Mouse (Mus musculus): ENCODE data around the gene Fgf23. TPM values are rescaled to one million over a fixed set of nuclear protein-coding genes. Genes with fewer than 3 reads are reported as not detected.

Fgf23 gene
- polyA plus RNA-seq (2015; fragmentation: Nextera tagmentation; extraction: Ambion mirVana): not detected in 2 replicates

GRCm38 (mm10) chr6:127072817-127073216 is at the start of gene Fgf23:
Gene Fgf23 (plus strand): TSS chr6:127072902.
- no peak within 1 kb of the TSS for H3K4me2 ChIP-seq (ENCODE audit: low read depth, low read length)

GRCm38 (mm10) chr6:127024836-127025235 is 47.9 kb upstream of the Fgf23 start:
- Histone ChIP-seq H3K36me3 (replicated peaks; ENCODE audit: insufficient read depth, low read length) (no peaks in the 10 kb centered on the region), H3K27ac (ENCODE audit: low read depth) (no peak overlapping the region), H3K4me1 (ENCODE audit: insufficient read depth) (no peaks in the 10 kb centered on the region), H3K27me3 (ENCODE audit: insufficient read depth, low read length) (peaks cover 6% of the 10 kb centered on the region; the same call in 1 of the 2 replicates), H3K4me3 (ENCODE audit: low read depth, low read length) (no peak overlapping the region), H3K9ac (replicated peaks) (no peak overlapping the region), H3K9me3 (ENCODE audit: low read length) (no peaks in the 10 kb centered on the region), H3K4me2 (ENCODE audit: low read depth, low read length) (no peak overlapping the region)
- 66% methylated on average over 7 of the region's 7 CpGs for WGBS (ENCODE audit: insufficient replicate concordance)
- DNase-seq (no peak), ATAC-seq (no peak)
- TF ChIP-seq CTCF (IDR thresholded peaks at IDR 0.05; ENCODE audit: low read depth) (no peak), EP300 (IDR thresholded peaks at IDR 0.05; ENCODE audit: low read depth) (no peak)

More at GRCm38 (mm10) chr6:127072817-127073216, at the start of gene Fgf23:
- H3K4me1 ChIP-seq (ENCODE audit: insufficient read depth): no peaks in the 10 kb centered on the region
- TF ChIP-seq CTCF (IDR thresholded peaks at IDR 0.05; ENCODE audit: low read depth): no peak
- no peak for TF ChIP-seq EP300 (IDR thresholded peaks at IDR 0.05; ENCODE audit: low read depth)
- no peak for DNase-seq
- H3K36me3 ChIP-seq (replicated peaks; ENCODE audit: insufficient read depth, low read length): no peaks in the 10 kb centered on the region
- no peaks in the 10 kb centered on the region for H3K9me3 ChIP-seq (ENCODE audit: low read length)
- no peak within 1 kb of the TSS for H3K4me3 ChIP-seq (ENCODE audit: low read depth, low read length)
- WGBS (ENCODE audit: insufficient replicate concordance): 16% methylated on average over 5 of the region's 5 CpGs
- H3K9ac ChIP-seq (replicated peaks): no peak within 1 kb of the TSS
- H3K27ac ChIP-seq (ENCODE audit: low read depth): no peak within 1 kb of the TSS
- no peak for ATAC-seq
- 0 out of 2 replicates have a peak, but pooled peaks cover 2% of the 10 kb centered on the region for H3K27me3 ChIP-seq (ENCODE audit: insufficient read depth, low read length)

- Histone ChIP-seq H3K4me3 (ENCODE audit: low read depth, low read length) (peak overlapping the region; percentile 6; the same call in 1 of the 2 replicates), H3K4me1 (ENCODE audit: insufficient read depth) (no peaks in the 10 kb centered on the region), H3K9me3 (ENCODE audit: low read length) (no peaks in the 10 kb centered on the region), H3K36me3 (replicated peaks; ENCODE audit: insufficient read depth, low read length) (no peaks in the 10 kb centered on the region), H3K27me3 (ENCODE audit: insufficient read depth, low read length) (no peaks in the 10 kb centered on the region), H3K27ac (ENCODE audit: low read depth) (no peak overlapping the region), H3K9ac (replicated peaks) (no peak overlapping the region), H3K4me2 (ENCODE audit: low read depth, low read length) (peak overlapping the region; percentile 60)
- DNase-seq: peak; percentile 31
- ATAC-seq: 0 out of 2 replicates have a peak, but pooled peaks have one; percentile 33
- TF ChIP-seq EP300 (IDR thresholded peaks at IDR 0.05; ENCODE audit: low read depth) (no peak), CTCF (IDR thresholded peaks at IDR 0.05; ENCODE audit: low read depth) (peak; percentile 72)
- 26% methylated on average over 10 of the region's 10 CpGs for WGBS (ENCODE audit: insufficient replicate concordance)
These were observed 37.9 kb upstream of the Fgf23 start for GRCm38 (mm10) chr6:127034760-127035159.

GRCm38 (mm10) chr6:127044909-127045308 is 27.8 kb upstream of the Fgf23 start:
- DNase-seq (peak; percentile 51), ATAC-seq (peak; percentile 86)
- Histone ChIP-seq H3K27me3 (ENCODE audit: insufficient read depth, low read length) (no peaks in the 10 kb centered on the region), H3K4me2 (ENCODE audit: low read depth, low read length) (no peak overlapping the region), H3K9ac (replicated peaks) (no peak overlapping the region), H3K4me1 (ENCODE audit: insufficient read depth) (no peaks in the 10 kb centered on the region), H3K4me3 (ENCODE audit: low read depth, low read length) (no peak overlapping the region), H3K27ac (ENCODE audit: low read depth) (peak overlapping the region; percentile 51), H3K9me3 (ENCODE audit: low read length) (no peaks in the 10 kb centered on the region), H3K36me3 (replicated peaks; ENCODE audit: insufficient read depth, low read length) (no peaks in the 10 kb centered on the region)
- TF ChIP-seq CTCF (IDR thresholded peaks at IDR 0.05; ENCODE audit: low read depth) (no peak), EP300 (IDR thresholded peaks at IDR 0.05; ENCODE audit: low read depth) (0 out of 2 replicates have a peak, but pooled peaks have one; percentile 15)
- 31% methylated on average over 6 of the region's 6 CpGs for WGBS (ENCODE audit: insufficient replicate concordance)

- WGBS (ENCODE audit: insufficient replicate concordance): 70% methylated on average over 4 of the region's 4 CpGs
These were observed 21.9 kb upstream of the Fgf23 start for GRCm38 (mm10) chr6:127050847-127051246.

GRCm38 (mm10) chr6:127056990-127057588 is 15.6 kb upstream of the Fgf23 start:
- no peak overlapping the region for H3K27ac ChIP-seq (ENCODE audit: low read depth)
- TF ChIP-seq EP300 (IDR thresholded peaks at IDR 0.05; ENCODE audit: low read depth): no peak
- TF ChIP-seq CTCF (IDR thresholded peaks at IDR 0.05; ENCODE audit: low read depth): no peak
- no peaks in the 10 kb centered on the region for H3K9me3 ChIP-seq (ENCODE audit: low read length)
- no peak overlapping the region for H3K4me3 ChIP-seq (ENCODE audit: low read depth, low read length)
- no peak for ATAC-seq
- no peaks in the 10 kb centered on the region for H3K36me3 ChIP-seq (replicated peaks; ENCODE audit: insufficient read depth, low read length)
- no peak overlapping the region for H3K9ac ChIP-seq (replicated peaks)
- WGBS (ENCODE audit: insufficient replicate concordance): 70% methylated on average over 12 of the region's 12 CpGs
- no peaks in the 10 kb centered on the region for H3K4me1 ChIP-seq (ENCODE audit: insufficient read depth)
- DNase-seq: no peak
- H3K4me2 ChIP-seq (ENCODE audit: low read depth, low read length): no peak overlapping the region
- H3K27me3 ChIP-seq (ENCODE audit: insufficient read depth, low read length): no peaks in the 10 kb centered on the region

More at GRCm38 (mm10) chr6:127050847-127051246, 21.9 kb upstream of the Fgf23 start:
- Histone ChIP-seq H3K27me3 (ENCODE audit: insufficient read depth, low read length) (no peaks in the 10 kb centered on the region), H3K4me1 (ENCODE audit: insufficient read depth) (no peaks in the 10 kb centered on the region), H3K36me3 (replicated peaks; ENCODE audit: insufficient read depth, low read length) (no peaks in the 10 kb centered on the region), H3K4me3 (ENCODE audit: low read depth, low read length) (no peak overlapping the region), H3K9ac (replicated peaks) (no peak overlapping the region), H3K4me2 (ENCODE audit: low read depth, low read length) (no peak overlapping the region), H3K9me3 (ENCODE audit: low read length) (no peaks in the 10 kb centered on the region), H3K27ac (ENCODE audit: low read depth) (no peak overlapping the region)
- TF ChIP-seq EP300 (IDR thresholded peaks at IDR 0.05; ENCODE audit: low read depth): no peak
- ATAC-seq (no peak), DNase-seq (no peak)
